Mouse (Mus musculus): Measurements from ENCODE around the gene Slc12a8. TPM values are rescaled to one million over a fixed set of nuclear protein-coding genes. Genes with fewer than 3 reads are reported as not detected.

Slc12a8 gene
- polyA plus RNA-seq, 1 experiment from 2014 or later: 0.09 TPM

GRCm38 (mm10) chr16:33545530-33545929 lies 28.4 kb downstream of the Slc12a8 start:
- Histone ChIP-seq H3K4me3 (replicated peaks) (no peak overlapping the region), H3K9ac (no peak overlapping the region), H3K9me3 (replicated peaks) (no peaks in the 10 kb centered on the region), H3K4me2 (no peak overlapping the region), H3K36me3 (replicated peaks) (no peaks in the 10 kb centered on the region), H3K27me3 (no peaks in the 10 kb centered on the region), H3K4me1 (replicated peaks) (no peaks in the 10 kb centered on the region), H3K27ac (replicated peaks) (no peak overlapping the region)
- no peak for ATAC-seq (ENCODE audit: insufficient read depth)
- WGBS (ENCODE audit: insufficient replicate concordance): 79% methylated on average over 4 of the region's 4 CpGs

GRCm38 (mm10) chr16:33553689-33554342 lies 36.7 kb downstream of the Slc12a8 start:
- no peak overlapping the region for H3K9ac ChIP-seq
- no peak overlapping the region for H3K27ac ChIP-seq (replicated peaks)
- WGBS (ENCODE audit: insufficient replicate concordance): 57% methylated on average over 9 of the region's 9 CpGs
- no peaks in the 10 kb centered on the region for H3K9me3 ChIP-seq (replicated peaks)
- no peak overlapping the region for H3K4me2 ChIP-seq
- H3K4me3 ChIP-seq (replicated peaks): no peak overlapping the region
- ATAC-seq (ENCODE audit: insufficient read depth): no peak
- H3K36me3 ChIP-seq (replicated peaks): no peaks in the 10 kb centered on the region
- no peaks in the 10 kb centered on the region for H3K4me1 ChIP-seq (replicated peaks)
- no peaks in the 10 kb centered on the region for H3K27me3 ChIP-seq

GRCm38 (mm10) chr16:33558121-33558520 lies 41.0 kb downstream of the Slc12a8 start:
- Histone ChIP-seq H3K4me3 (replicated peaks) (no peak overlapping the region), H3K27ac (replicated peaks) (no peak overlapping the region), H3K27me3 (no peaks in the 10 kb centered on the region), H3K4me1 (replicated peaks) (0 out of 2 replicates have a peak, but pooled peaks cover 3% of the 10 kb centered on the region), H3K36me3 (replicated peaks) (no peaks in the 10 kb centered on the region), H3K4me2 (no peak overlapping the region), H3K9ac (no peak overlapping the region), H3K9me3 (replicated peaks) (no peaks in the 10 kb centered on the region)
- 69% methylated on average over 12 of the region's 12 CpGs for WGBS (ENCODE audit: insufficient replicate concordance)
- no peak for ATAC-seq (ENCODE audit: insufficient read depth)

- Histone ChIP-seq H3K4me1 (replicated peaks) (0 out of 2 replicates have a peak, but pooled peaks cover 3% of the 10 kb centered on the region), H3K36me3 (replicated peaks) (no peaks in the 10 kb centered on the region), H3K27ac (replicated peaks) (no peak overlapping the region), H3K4me3 (replicated peaks) (no peak overlapping the region), H3K9ac (no peak overlapping the region), H3K9me3 (replicated peaks) (no peaks in the 10 kb centered on the region), H3K4me2 (no peak overlapping the region), H3K27me3 (no peaks in the 10 kb centered on the region)
- WGBS (ENCODE audit: insufficient replicate concordance): 0% methylated on average over 6 of the region's 6 CpGs
- no peak for ATAC-seq (ENCODE audit: insufficient read depth)
Measured at GRCm38 (mm10) chr16:33560281-33560680, 43.2 kb downstream of the Slc12a8 start.

GRCm38 (mm10) chr16:33561308-33562009 lies 44.3 kb downstream of the Slc12a8 start:
- Histone ChIP-seq H3K4me2 (no peak overlapping the region), H3K36me3 (replicated peaks) (no peaks in the 10 kb centered on the region), H3K9ac (no peak overlapping the region), H3K4me1 (replicated peaks) (0 out of 2 replicates have a peak, but pooled peaks cover 3% of the 10 kb centered on the region), H3K4me3 (replicated peaks) (no peak overlapping the region), H3K27me3 (no peaks in the 10 kb centered on the region), H3K27ac (replicated peaks) (no peak overlapping the region), H3K9me3 (replicated peaks) (no peaks in the 10 kb centered on the region)
- no peak for ATAC-seq (ENCODE audit: insufficient read depth)
- WGBS (ENCODE audit: insufficient replicate concordance): 65% methylated on average over 12 of the region's 12 CpGs

GRCm38 (mm10) chr16:33562874-33563537 lies 45.9 kb downstream of the Slc12a8 start:
- Histone ChIP-seq H3K4me2 (no peak overlapping the region), H3K36me3 (replicated peaks) (no peaks in the 10 kb centered on the region), H3K27ac (replicated peaks) (no peak overlapping the region), H3K9ac (no peak overlapping the region), H3K4me1 (replicated peaks) (0 out of 2 replicates have a peak, but pooled peaks cover 3% of the 10 kb centered on the region), H3K4me3 (replicated peaks) (no peak overlapping the region), H3K27me3 (no peaks in the 10 kb centered on the region), H3K9me3 (replicated peaks) (no peaks in the 10 kb centered on the region)
- ATAC-seq (ENCODE audit: insufficient read depth): no peak
- 39% methylated on average over 12 of the region's 12 CpGs for WGBS (ENCODE audit: insufficient replicate concordance)

- Histone ChIP-seq H3K27ac (replicated peaks) (no peak overlapping the region), H3K27me3 (no peaks in the 10 kb centered on the region), H3K36me3 (replicated peaks) (no peaks in the 10 kb centered on the region), H3K4me3 (replicated peaks) (no peak overlapping the region), H3K4me2 (no peak overlapping the region), H3K9me3 (replicated peaks) (no peaks in the 10 kb centered on the region), H3K9ac (no peak overlapping the region), H3K4me1 (replicated peaks) (0 out of 2 replicates have a peak, but pooled peaks cover 3% of the 10 kb centered on the region)
- 57% methylated on average over 5 of the region's 5 CpGs for WGBS (ENCODE audit: insufficient replicate concordance)
- no peak for ATAC-seq (ENCODE audit: insufficient read depth)
Measured at GRCm38 (mm10) chr16:33563538-33564013, 46.4 kb downstream of the Slc12a8 start.

GRCm38 (mm10) chr16:33566467-33566866 lies 49.3 kb downstream of the Slc12a8 start:
- Histone ChIP-seq H3K36me3 (replicated peaks) (no peaks in the 10 kb centered on the region), H3K9ac (no peak overlapping the region), H3K27ac (replicated peaks) (no peak overlapping the region), H3K4me3 (replicated peaks) (no peak overlapping the region), H3K4me2 (no peak overlapping the region), H3K4me1 (replicated peaks) (0 out of 2 replicates have a peak, but pooled peaks cover 3% of the 10 kb centered on the region), H3K27me3 (no peaks in the 10 kb centered on the region), H3K9me3 (replicated peaks) (no peaks in the 10 kb centered on the region)
- WGBS (ENCODE audit: insufficient replicate concordance): 73% methylated on average over 10 of the region's 10 CpGs
- no peak for ATAC-seq (ENCODE audit: insufficient read depth)

GRCm38 (mm10) chr16:33567736-33568135 lies 50.6 kb downstream of the Slc12a8 start:
- Histone ChIP-seq H3K36me3 (replicated peaks) (no peaks in the 10 kb centered on the region), H3K4me3 (replicated peaks) (no peak overlapping the region), H3K27ac (replicated peaks) (no peak overlapping the region), H3K9ac (no peak overlapping the region), H3K9me3 (replicated peaks) (no peaks in the 10 kb centered on the region), H3K27me3 (no peaks in the 10 kb centered on the region), H3K4me2 (no peak overlapping the region), H3K4me1 (replicated peaks) (no peaks in the 10 kb centered on the region)
- ATAC-seq (ENCODE audit: insufficient read depth): no peak
- 66% methylated on average over 4 of the region's 4 CpGs for WGBS (ENCODE audit: insufficient replicate concordance)

GRCm38 (mm10) chr16:33568269-33569016 lies 51.3 kb downstream of the Slc12a8 start:
- Histone ChIP-seq H3K27me3 (no peaks in the 10 kb centered on the region), H3K9me3 (replicated peaks) (no peaks in the 10 kb centered on the region), H3K4me3 (replicated peaks) (no peak overlapping the region), H3K9ac (no peak overlapping the region), H3K36me3 (replicated peaks) (no peaks in the 10 kb centered on the region), H3K4me2 (no peak overlapping the region), H3K4me1 (replicated peaks) (no peaks in the 10 kb centered on the region), H3K27ac (replicated peaks) (no peak overlapping the region)
- WGBS (ENCODE audit: insufficient replicate concordance): 68% methylated on average over 12 of the region's 12 CpGs
- no peak for ATAC-seq (ENCODE audit: insufficient read depth)

Measured in liver, embryonic 15.5 days (tissue).